Mouse (Mus musculus) lung, adult 2 months (tissue): ENCODE data around the gene Ppm1l. TPM values are rescaled to one million over a fixed set of nuclear protein-coding genes. Genes with fewer than 3 reads are reported as not detected.

Experiments used
- DNase-seq: peaks from one replicate; pipeline ENCODE4 v3.0.0; 2022
- H3K4me1 ChIP-seq: fragments of 200-500 bp; 2 replicates; pipeline ENCODE4 v1.6.1; 2011; ENCODE audit warnings: low read length; ENCODE audit not compliant: control insufficient read depth, insufficient read depth
- H3K4me3 ChIP-seq: fragments of 200-500 bp; replicated peaks from 2 replicates; pipeline ENCODE3; 2011; ENCODE audit warnings: low read depth, mild to moderate bottlenecking, control low read depth, low read length; ENCODE audit errors: extremely low read depth
- CTCF ChIP-seq: fragments of 200-500 bp; IDR thresholded peaks from 2 replicates; pipeline ENCODE4 v1.5.1; 2011; ENCODE audit warnings: mild to moderate bottlenecking, low read length, control low read depth; ENCODE audit not compliant: insufficient read depth
- POLR2A ChIP-seq: fragments of 200-500 bp; IDR thresholded peaks from 2 replicates; pipeline ENCODE4 v1.6.1; 2011; ENCODE audit warnings: low read depth, mild to moderate bottlenecking, control low read depth, low read length, borderline replicate concordance; ENCODE audit errors: extremely low read depth
- WGBS: fragments of 180-500 bp; shearing (Covaris S2); methylation state at CpG from one replicate; pipeline ENCODE4 v1.1.7; 2018; 5-methylcytosine and 5-hydroxymethylcytosine counted together
- polyA plus RNA-seq: library from polyadenylated mRNA; depleted of rRNA; stranded (reverse); fragments of >200 nt; gene quantifications from 2 replicates; pipeline ENCODE4 v1.2.3, GENCODE M21; 2012

The Ppm1l gene
- polyA plus RNA-seq, 1 experiment = 5.2 TPM

- no peak overlapping the region for H3K4me3 ChIP-seq
- no peaks in the 10 kb centered on the region for H3K4me1 ChIP-seq
- DNase-seq = no peak
- WGBS = 84% methylated on average over 3 of the region's 3 CpGs
- TF ChIP-seq POLR2A (no peak), CTCF (no peak)
These were observed 25.8 kb upstream of the Ppm1l start for GRCm38 (mm10) chr3:69290844-69291243.

GRCm38 (mm10) chr3:69292628-69293027 is 24.0 kb upstream of the Ppm1l start:
- 63% methylated on average over 1 of the region's 1 CpGs for WGBS
- TF ChIP-seq CTCF (no peak), POLR2A (no peak)
- Histone ChIP-seq H3K4me3 (no peak overlapping the region), H3K4me1 (no peaks in the 10 kb centered on the region)
- DNase-seq = peak; percentile 37

GRCm38 (mm10) chr3:69296270-69296669 is 20.4 kb upstream of the Ppm1l start:
- no peak for DNase-seq
- 52% methylated on average over 8 of the region's 8 CpGs for WGBS
- Histone ChIP-seq H3K4me1 (no peaks in the 10 kb centered on the region), H3K4me3 (no peak overlapping the region)
- TF ChIP-seq CTCF = no peak
- TF ChIP-seq POLR2A = no peak

GRCm38 (mm10) chr3:69300121-69300520 is 16.5 kb upstream of the Ppm1l start:
- 76% methylated on average over 1 of the region's 1 CpGs for WGBS
- no peak for TF ChIP-seq CTCF
- TF ChIP-seq POLR2A = no peak
- no peak overlapping the region for H3K4me3 ChIP-seq
- no peak for DNase-seq
- no peaks in the 10 kb centered on the region for H3K4me1 ChIP-seq

GRCm38 (mm10) chr3:69315810-69316390 is 761 bp upstream of the Ppm1l start:
- peak overlapping the region; percentile 94 for H3K4me3 ChIP-seq
- peaks cover 12% of the 10 kb centered on the region for H3K4me1 ChIP-seq
- TF ChIP-seq CTCF (no peak), POLR2A (peak; percentile 59; the same call in 1 of the 2 replicates)
- no peak for DNase-seq
- WGBS = 1% methylated on average over 18 of the region's 18 CpGs

- H3K4me3 ChIP-seq = peak overlapping the region; percentile 95
- WGBS = 1% methylated on average over 73 of the region's 73 CpGs
- no peak for DNase-seq
- peaks cover 12% of the 10 kb centered on the region for H3K4me1 ChIP-seq
- no peak for TF ChIP-seq POLR2A
- TF ChIP-seq CTCF = no peak
These were observed 827 bp downstream of the Ppm1l start for GRCm38 (mm10) chr3:69317251-69318125.

- 3% methylated on average over 25 of the region's 25 CpGs for WGBS
- Histone ChIP-seq H3K4me1 (peaks cover 12% of the 10 kb centered on the region), H3K4me3 (peak overlapping the region; percentile 95)
- peak; percentile 31 for DNase-seq
- TF ChIP-seq POLR2A (no peak), CTCF (no peak)
These were observed 1.7 kb downstream of the Ppm1l start for GRCm38 (mm10) chr3:69318131-69318951.

GRCm38 (mm10) chr3:69319061-69319720 is 2.5 kb downstream of the Ppm1l start:
- TF ChIP-seq POLR2A (no peak), CTCF (no peak)
- no peak for DNase-seq
- Histone ChIP-seq H3K4me1 (peaks cover 12% of the 10 kb centered on the region), H3K4me3 (peak overlapping the region; percentile 13)
- 58% methylated on average over 6 of the region's 6 CpGs for WGBS

GRCm38 (mm10) chr3:69323982-69324381 is 7.3 kb downstream of the Ppm1l start:
- Histone ChIP-seq H3K4me3 (no peak overlapping the region), H3K4me1 (no peaks in the 10 kb centered on the region)
- WGBS = 61% methylated on average over 3 of the region's 3 CpGs
- TF ChIP-seq CTCF (no peak), POLR2A (no peak)
- no peak for DNase-seq
